Mouse (Mus musculus): ENCODE data around the gene D630045J12Rik. TPM values are rescaled to one million over a fixed set of nuclear protein-coding genes. Genes with fewer than 3 reads are reported as not detected.

The D630045J12Rik gene
- polyA plus RNA-seq, 1 experiment from 2014 or later, result 13.4 TPM

DNA sequence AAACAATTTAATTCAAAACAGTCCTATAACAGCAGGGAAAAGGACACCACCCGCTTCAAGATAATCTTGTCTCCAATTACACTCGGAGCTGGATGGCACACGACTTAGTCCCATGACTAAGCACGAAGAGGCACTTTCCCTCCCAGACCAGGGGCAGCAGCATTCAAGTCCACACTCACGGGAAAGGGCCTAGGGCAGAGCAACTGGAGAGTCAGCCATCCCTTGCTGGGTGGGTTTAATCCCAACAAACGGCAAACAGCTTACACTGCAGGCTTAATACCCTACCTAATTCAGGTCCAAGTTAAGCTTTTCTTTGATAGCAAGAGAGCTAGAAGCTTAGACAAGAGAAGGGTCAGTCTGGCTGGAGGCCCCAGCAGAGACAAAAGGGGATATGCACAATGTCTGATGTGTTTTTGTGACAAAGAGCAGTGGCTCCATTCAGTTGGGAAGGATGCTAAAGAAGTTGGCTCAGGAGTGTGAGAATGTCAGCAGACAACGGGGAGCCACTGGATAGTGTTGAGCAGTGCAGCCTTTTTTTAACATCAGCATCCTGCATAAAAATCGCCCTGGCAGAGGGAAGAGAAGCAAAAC is 46.8 kb downstream of the D630045J12Rik start:
- 2% methylated on average over 8 of the region's 8 CpGs for WGBS
- Histone ChIP-seq H3K27ac (ENCODE audit: low read depth, low read length) (peak overlapping the region; percentile 13; the same call in 1 of the 2 replicates), H3K9ac (ENCODE audit: low read length) (peak overlapping the region; percentile 12; the same call in 1 of the 2 replicates)

DNA sequence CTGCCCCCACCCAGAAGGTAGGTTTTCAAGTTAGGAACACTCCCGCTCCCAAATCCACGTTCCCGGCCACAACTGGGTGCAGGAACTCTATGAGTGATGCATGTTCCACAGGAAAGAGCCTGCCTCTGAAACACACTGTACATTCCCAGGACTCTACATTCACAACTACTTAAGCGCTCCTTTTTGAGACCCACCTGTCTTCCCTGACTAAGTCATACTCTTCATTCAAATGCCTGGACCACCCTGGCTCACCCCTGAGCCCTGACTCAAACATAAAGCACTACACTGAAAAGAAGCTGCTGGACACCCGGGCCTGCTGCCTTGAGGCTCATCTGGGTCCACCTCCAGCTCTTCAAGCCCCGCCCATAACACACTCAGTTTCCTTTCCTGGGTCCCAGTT is 48.4 kb downstream of the D630045J12Rik start:
- DNase-seq (ENCODE audit: low spot score) (no peak), ATAC-seq (replicated peaks; ENCODE audit: low FRiP score) (no peak)
- H3K9ac ChIP-seq (ENCODE audit: low read length), result no peak overlapping the region
- H3K27ac ChIP-seq (ENCODE audit: low read depth, low read length), result no peak overlapping the region
- H3K4me1 ChIP-seq (replicated peaks; ENCODE audit: control insufficient read depth, insufficient read depth, low read length), result peaks cover 11% of the 10 kb centered on the region
- no peaks in the 10 kb centered on the region for H3K36me3 ChIP-seq (ENCODE audit: control insufficient read depth, insufficient read depth, low read length)
- H3K27me3 ChIP-seq (ENCODE audit: control insufficient read depth, insufficient read depth, low read length), result no peaks in the 10 kb centered on the region; the same call in 1 of the 2 replicates
- no peak overlapping the region for H3K4me2 ChIP-seq (ENCODE audit: low read depth, low read length, severe bottlenecking)
- H3K9me3 ChIP-seq (ENCODE audit: control insufficient read depth, low read length), result no peaks in the 10 kb centered on the region; the same call in 1 of the 2 replicates
- WGBS, result 80% methylated on average over 6 of the region's 6 CpGs
- no peak overlapping the region for H3K4me3 ChIP-seq (ENCODE audit: low read depth, low read length)

More for the DNA sequence above, 46.8 kb downstream of the D630045J12Rik start:
- no peak overlapping the region for H3K4me2 ChIP-seq (ENCODE audit: low read depth, low read length, severe bottlenecking)
- peaks cover 11% of the 10 kb centered on the region for H3K4me1 ChIP-seq (replicated peaks; ENCODE audit: control insufficient read depth, insufficient read depth, low read length)
- ATAC-seq (replicated peaks; ENCODE audit: low FRiP score) (peak; percentile 87), DNase-seq (ENCODE audit: low spot score) (peak; percentile 77)
- H3K27me3 ChIP-seq (ENCODE audit: control insufficient read depth, insufficient read depth, low read length), result no peaks in the 10 kb centered on the region; the same call in 1 of the 2 replicates
- no peak overlapping the region for H3K4me3 ChIP-seq (ENCODE audit: low read depth, low read length)
- no peaks in the 10 kb centered on the region for H3K36me3 ChIP-seq (ENCODE audit: control insufficient read depth, insufficient read depth, low read length)
- no peaks in the 10 kb centered on the region; the same call in 1 of the 2 replicates for H3K9me3 ChIP-seq (ENCODE audit: control insufficient read depth, low read length)

DNA sequence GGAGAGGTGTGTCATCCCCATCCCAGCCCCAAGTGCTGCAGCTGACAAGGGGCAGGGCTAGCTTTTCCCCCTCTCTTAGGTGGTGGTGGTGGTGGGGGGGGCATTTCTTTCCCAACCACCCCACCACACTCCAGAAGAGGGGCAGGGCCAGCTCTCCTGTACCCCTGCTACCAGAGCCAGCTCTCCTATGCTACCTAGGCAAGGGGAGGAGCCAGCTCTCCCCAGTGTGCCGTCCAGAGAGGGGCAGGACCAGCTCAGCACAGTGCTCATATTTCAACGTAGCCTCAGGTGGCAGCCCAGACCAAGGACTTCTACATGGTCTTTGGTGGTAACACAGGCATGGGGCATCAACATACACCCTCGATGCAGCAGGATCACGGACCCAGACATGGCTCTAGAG is 50.0 kb downstream of the D630045J12Rik start:
- DNase-seq (ENCODE audit: low spot score) (no peak), ATAC-seq (replicated peaks; ENCODE audit: low FRiP score) (no peak)
- no peak overlapping the region for H3K4me3 ChIP-seq (ENCODE audit: low read depth, low read length)
- H3K9me3 ChIP-seq (ENCODE audit: control insufficient read depth, low read length), result no peaks in the 10 kb centered on the region
- H3K4me1 ChIP-seq (replicated peaks; ENCODE audit: control insufficient read depth, insufficient read depth, low read length), result peaks cover 11% of the 10 kb centered on the region
- H3K9ac ChIP-seq (ENCODE audit: low read length), result no peak overlapping the region
- no peak overlapping the region for H3K4me2 ChIP-seq (ENCODE audit: low read depth, low read length, severe bottlenecking)
- no peaks in the 10 kb centered on the region for H3K36me3 ChIP-seq (ENCODE audit: control insufficient read depth, insufficient read depth, low read length)
- WGBS, result 59% methylated on average over 4 of the region's 4 CpGs
- H3K27me3 ChIP-seq (ENCODE audit: control insufficient read depth, insufficient read depth, low read length), result no peaks in the 10 kb centered on the region; the same call in 1 of the 2 replicates
- H3K27ac ChIP-seq (ENCODE audit: low read depth, low read length), result no peak overlapping the region

DNA sequence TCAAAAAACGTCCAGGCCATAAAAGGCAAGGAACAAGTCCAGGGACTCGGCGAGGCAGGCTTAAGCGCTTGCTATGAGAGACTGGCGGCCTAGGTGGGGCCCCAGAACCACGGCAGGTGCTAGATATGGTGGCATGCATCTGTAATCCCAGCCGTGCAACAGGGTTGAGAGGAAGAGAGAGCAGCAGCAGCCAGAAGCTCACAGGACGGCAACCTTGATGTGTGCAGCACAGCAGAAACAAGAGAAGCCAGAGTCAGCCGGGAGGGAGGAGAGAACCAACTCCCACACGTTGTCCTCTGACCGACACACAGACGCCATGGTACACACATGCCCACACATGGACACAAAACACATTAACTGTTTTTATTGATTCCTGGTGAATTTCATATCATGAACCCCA is 51.0 kb downstream of the D630045J12Rik start:
- Histone ChIP-seq H3K4me1 (replicated peaks; ENCODE audit: control insufficient read depth, insufficient read depth, low read length) (peaks cover 10% of the 10 kb centered on the region), H3K4me3 (ENCODE audit: low read depth, low read length) (no peak overlapping the region), H3K4me2 (ENCODE audit: low read depth, low read length, severe bottlenecking) (no peak overlapping the region), H3K9ac (ENCODE audit: low read length) (no peak overlapping the region), H3K27ac (ENCODE audit: low read depth, low read length) (no peak overlapping the region), H3K36me3 (ENCODE audit: control insufficient read depth, insufficient read depth, low read length) (no peaks in the 10 kb centered on the region), H3K27me3 (ENCODE audit: control insufficient read depth, insufficient read depth, low read length) (no peaks in the 10 kb centered on the region; the same call in 1 of the 2 replicates), H3K9me3 (ENCODE audit: control insufficient read depth, low read length) (no peaks in the 10 kb centered on the region)
- DNase-seq (ENCODE audit: low spot score) (no peak), ATAC-seq (replicated peaks; ENCODE audit: low FRiP score) (no peak)
- WGBS, result 89% methylated on average over 12 of the region's 12 CpGs

DNA sequence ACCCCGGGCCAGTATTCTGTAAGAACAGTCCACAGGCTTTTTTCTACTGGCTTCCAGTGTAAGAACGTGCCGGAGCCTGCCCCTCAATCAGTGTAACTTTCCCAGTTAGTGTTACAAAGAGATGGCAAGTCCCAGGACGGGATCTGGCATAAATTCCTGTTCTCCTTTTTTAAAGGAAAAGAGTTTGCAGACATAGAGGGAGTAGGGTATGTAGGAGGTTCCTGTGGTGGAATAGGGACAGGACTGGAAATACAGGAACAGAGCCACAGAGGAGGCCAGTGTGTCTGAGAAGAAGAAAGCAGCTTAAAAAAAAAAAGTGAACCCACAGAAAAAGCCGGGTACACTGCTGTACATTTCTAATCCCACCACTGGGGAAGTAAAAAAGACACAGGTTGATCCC is 52.3 kb downstream of the D630045J12Rik start:
- 80% methylated on average over 5 of the region's 5 CpGs for WGBS
- H3K27me3 ChIP-seq (ENCODE audit: control insufficient read depth, insufficient read depth, low read length), result no peaks in the 10 kb centered on the region; the same call in 1 of the 2 replicates
- H3K4me3 ChIP-seq (ENCODE audit: low read depth, low read length), result no peak overlapping the region
- H3K4me1 ChIP-seq (replicated peaks; ENCODE audit: control insufficient read depth, insufficient read depth, low read length), result no peaks in the 10 kb centered on the region; the same call in 1 of the 2 replicates
- H3K9ac ChIP-seq (ENCODE audit: low read length), result no peak overlapping the region
- H3K36me3 ChIP-seq (ENCODE audit: control insufficient read depth, insufficient read depth, low read length), result no peaks in the 10 kb centered on the region
- no peak overlapping the region for H3K4me2 ChIP-seq (ENCODE audit: low read depth, low read length, severe bottlenecking)
- ATAC-seq (replicated peaks; ENCODE audit: low FRiP score), result no peak
- no peak overlapping the region for H3K27ac ChIP-seq (ENCODE audit: low read depth, low read length)
- no peaks in the 10 kb centered on the region for H3K9me3 ChIP-seq (ENCODE audit: control insufficient read depth, low read length)
- DNase-seq (ENCODE audit: low spot score), result no peak

DNA sequence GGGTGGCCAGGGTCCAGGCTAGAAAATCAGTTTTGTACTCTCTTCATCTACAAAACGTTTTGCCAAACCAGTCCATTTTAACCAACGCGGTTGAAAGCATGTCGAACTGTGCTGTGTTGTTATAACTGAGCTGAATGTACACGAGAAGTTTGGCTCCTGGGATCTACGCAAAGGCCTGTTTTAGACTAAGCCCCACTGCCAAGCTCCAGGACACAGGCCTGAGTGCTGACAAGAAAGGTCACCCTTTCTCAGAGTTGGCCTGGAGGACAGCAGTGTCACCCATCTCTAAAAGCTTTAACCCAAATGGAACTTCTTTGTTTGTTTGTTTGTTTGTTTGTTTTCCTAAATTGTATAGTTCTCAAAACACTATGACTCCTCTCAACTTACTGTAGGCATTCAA is 54.2 kb downstream of the D630045J12Rik start:
- H3K4me1 ChIP-seq (replicated peaks; ENCODE audit: control insufficient read depth, insufficient read depth, low read length), result no peaks in the 10 kb centered on the region
- H3K36me3 ChIP-seq (ENCODE audit: control insufficient read depth, insufficient read depth, low read length), result peaks cover 3% of the 10 kb centered on the region; the same call in 1 of the 2 replicates
- H3K4me3 ChIP-seq (ENCODE audit: low read depth, low read length), result no peak overlapping the region
- H3K9ac ChIP-seq (ENCODE audit: low read length), result no peak overlapping the region
- no peak overlapping the region for H3K27ac ChIP-seq (ENCODE audit: low read depth, low read length)
- DNase-seq (ENCODE audit: low spot score) (no peak), ATAC-seq (replicated peaks; ENCODE audit: low FRiP score) (no peak)
- 90% methylated on average over 6 of the region's 6 CpGs for WGBS
- H3K27me3 ChIP-seq (ENCODE audit: control insufficient read depth, insufficient read depth, low read length), result no peaks in the 10 kb centered on the region; the same call in 1 of the 2 replicates
- no peaks in the 10 kb centered on the region for H3K9me3 ChIP-seq (ENCODE audit: control insufficient read depth, low read length)
- H3K4me2 ChIP-seq (ENCODE audit: low read depth, low read length, severe bottlenecking), result no peak overlapping the region

DNA sequence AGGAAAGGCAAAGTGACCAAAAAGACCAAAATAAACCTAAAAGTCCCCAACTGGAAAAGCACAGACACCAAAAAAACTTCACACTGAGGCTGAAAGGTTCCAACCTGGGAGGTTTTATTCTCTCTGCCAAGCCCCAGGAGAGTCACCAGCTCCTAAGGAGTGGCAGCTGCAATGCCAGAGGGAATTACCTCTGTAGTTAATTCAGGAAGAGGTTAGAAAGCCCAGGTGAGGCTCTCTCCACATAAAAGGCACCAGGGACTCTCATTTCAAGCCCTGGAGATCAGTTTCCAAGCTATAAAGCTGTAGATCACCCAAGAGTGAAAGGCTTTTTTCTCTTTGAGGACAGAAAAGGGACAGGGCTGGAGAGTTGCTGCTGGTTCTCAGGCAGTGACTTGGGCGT is 55.1 kb downstream of the D630045J12Rik start:
- Histone ChIP-seq H3K36me3 (ENCODE audit: control insufficient read depth, insufficient read depth, low read length) (peaks cover 3% of the 10 kb centered on the region; the same call in 1 of the 2 replicates), H3K4me1 (replicated peaks; ENCODE audit: control insufficient read depth, insufficient read depth, low read length) (no peaks in the 10 kb centered on the region), H3K4me2 (ENCODE audit: low read depth, low read length, severe bottlenecking) (no peak overlapping the region), H3K9me3 (ENCODE audit: control insufficient read depth, low read length) (no peaks in the 10 kb centered on the region), H3K27ac (ENCODE audit: low read depth, low read length) (no peak overlapping the region), H3K9ac (ENCODE audit: low read length) (no peak overlapping the region), H3K4me3 (ENCODE audit: low read depth, low read length) (no peak overlapping the region), H3K27me3 (ENCODE audit: control insufficient read depth, insufficient read depth, low read length) (no peaks in the 10 kb centered on the region)
- WGBS, result 83% methylated on average over 1 of the region's 1 CpGs
- DNase-seq (ENCODE audit: low spot score) (no peak), ATAC-seq (replicated peaks; ENCODE audit: low FRiP score) (no peak)

DNA sequence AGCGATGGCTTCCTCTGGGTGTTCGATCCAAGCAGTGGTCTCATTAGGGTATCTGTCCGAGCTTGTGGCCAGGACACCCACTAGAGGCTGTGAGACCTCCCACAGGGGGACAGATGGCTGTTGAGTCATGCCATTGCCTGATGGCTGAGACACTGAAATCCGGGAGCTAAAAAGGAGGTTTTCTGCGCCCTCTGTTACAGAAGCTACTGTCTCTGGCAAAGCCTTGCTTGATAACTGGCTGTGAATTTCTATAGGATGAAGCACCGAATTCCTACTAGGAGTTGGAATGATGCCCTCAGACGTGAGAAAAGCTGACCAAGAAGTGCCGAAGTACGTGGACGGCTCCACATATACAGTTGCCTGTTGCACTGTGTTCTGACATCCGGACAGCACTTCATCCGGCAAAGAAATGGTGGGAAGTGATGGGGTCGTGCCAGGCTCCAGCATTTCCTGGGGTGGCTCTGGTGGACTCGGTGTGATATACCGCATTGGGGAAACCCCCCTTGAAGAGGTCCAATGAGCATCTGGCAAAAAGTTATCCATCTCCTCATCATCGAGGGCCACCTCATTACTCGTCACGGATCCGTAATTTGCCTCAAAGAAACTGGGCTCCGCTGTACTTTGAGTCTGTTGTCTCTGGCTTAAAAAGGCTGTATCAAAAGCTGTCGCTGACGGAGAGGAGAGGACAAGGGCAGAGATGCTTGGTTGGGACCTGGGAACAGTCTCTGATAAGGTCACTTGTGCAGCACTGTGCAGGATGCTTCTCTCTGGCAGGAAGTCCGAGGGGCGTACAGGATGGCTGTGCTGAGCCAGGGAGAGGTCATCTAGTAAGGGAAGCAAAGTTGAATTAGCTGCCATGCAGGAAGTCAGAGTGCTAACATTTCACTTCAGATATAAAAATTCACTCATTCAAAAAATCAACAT is 57.3 kb downstream of the D630045J12Rik start:
- DNase-seq (ENCODE audit: low spot score) (no peak), ATAC-seq (replicated peaks; ENCODE audit: low FRiP score) (no peak)
- 94% methylated on average over 24 of the region's 24 CpGs for WGBS
- Histone ChIP-seq H3K4me1 (replicated peaks; ENCODE audit: control insufficient read depth, insufficient read depth, low read length) (no peaks in the 10 kb centered on the region), H3K9me3 (ENCODE audit: control insufficient read depth, low read length) (no peaks in the 10 kb centered on the region), H3K36me3 (ENCODE audit: control insufficient read depth, insufficient read depth, low read length) (peaks cover 3% of the 10 kb centered on the region; the same call in 1 of the 2 replicates), H3K4me3 (ENCODE audit: low read depth, low read length) (no peak overlapping the region), H3K4me2 (ENCODE audit: low read depth, low read length, severe bottlenecking) (no peak overlapping the region), H3K9ac (ENCODE audit: low read length) (no peak overlapping the region), H3K27me3 (ENCODE audit: control insufficient read depth, insufficient read depth, low read length) (no peaks in the 10 kb centered on the region), H3K27ac (ENCODE audit: low read depth, low read length) (no peak overlapping the region)
